Mouse (Mus musculus) heart, embryonic 16.5 days (tissue): ENCODE measurements around the gene Clspn. TPM values are rescaled to one million over a fixed set of nuclear protein-coding genes. Genes with fewer than 3 reads are reported as not detected.

Experiments
- ATAC-seq: fragments of 200-750 bp; cut with Nextera tagmentation; replicated peaks from 2 replicates; pipeline ENCODE4 v1.8.0; 2017; ENCODE audit warnings: moderate number of reproducible peaks; ENCODE audit not compliant: insufficient read depth, low FRiP score; ENCODE audit errors: extremely low read depth
- H3K27ac ChIP-seq: fragments of 300-500 bp; sonication (generic); 2 replicates; pipeline ENCODE4 v1.5.1; 2014; ENCODE audit warnings: mild to moderate bottlenecking, low read length, control low read depth, moderate library complexity
- H3K27me3 ChIP-seq: fragments of 300-500 bp; sonication (generic); 2 replicates; pipeline ENCODE4 v1.6.1; 2014; ENCODE audit warnings: low read length, mixed read lengths; ENCODE audit not compliant: control insufficient read depth, insufficient read depth
- H3K36me3 ChIP-seq: fragments of 300-500 bp; sonication (generic); 2 replicates; pipeline ENCODE4 v1.6.1; 2014; ENCODE audit not compliant: control insufficient read depth, insufficient read depth
- H3K4me1 ChIP-seq: fragments of 300-500 bp; sonication (generic); 2 replicates; pipeline ENCODE4 v1.6.1; 2014; ENCODE audit warnings: low read length, mixed read lengths; ENCODE audit not compliant: control insufficient read depth, insufficient read depth
- H3K4me2 ChIP-seq: fragments of 300-500 bp; sonication (generic); 2 replicates; pipeline ENCODE4 v1.6.1; 2014; ENCODE audit warnings: low read depth, mild to moderate bottlenecking, control low read depth, low read length
- H3K4me3 ChIP-seq: fragments of 300-500 bp; sonication (generic); 2 replicates; pipeline ENCODE4 v1.5.1; 2014; ENCODE audit warnings: mild to moderate bottlenecking, control low read depth, low read length
- H3K9ac ChIP-seq: fragments of 300-500 bp; sonication (generic); 2 replicates; pipeline ENCODE4 v1.6.1; 2014; ENCODE audit warnings: low read length, control low read depth
- H3K9me3 ChIP-seq: fragments of 300-500 bp; sonication (generic); replicated peaks from 2 replicates; pipeline ENCODE4 v1.6.1; 2016; ENCODE audit warnings: low read length; ENCODE audit not compliant: control insufficient read depth
- WGBS: fragments of 180-500 bp; shearing (Covaris S2); extraction: QIAGEN DNeasy Blood & Tissue Kit; methylation state at CpG from one replicate; pipeline ENCODE4 v1.1.7; 2014; 5-methylcytosine and 5-hydroxymethylcytosine counted together
- polyA plus RNA-seq: library from polyadenylated mRNA; unstranded; fragments of >200 nt; fragmentation: Nextera tagmentation; extraction: Ambion mirVana; gene quantifications from 2 replicates; pipeline ENCODE4 v1.2.1, GENCODE M21; 2015

Clspn gene
- polyA plus RNA-seq, 1 experiment from 2014 or later, result 22.5 TPM

- no peak for ATAC-seq
- no peaks in the 10 kb centered on the region; the same call in 1 of the 2 replicates for H3K9me3 ChIP-seq
- no peaks in the 10 kb centered on the region for H3K36me3 ChIP-seq
- WGBS, result 65% methylated on average over 7 of the region's 7 CpGs
- H3K27ac ChIP-seq, result no peak overlapping the region
- no peak overlapping the region for H3K9ac ChIP-seq
- peaks cover 3% of the 10 kb centered on the region; the same call in 1 of the 2 replicates for H3K4me1 ChIP-seq
- H3K27me3 ChIP-seq, result no peaks in the 10 kb centered on the region
- no peak overlapping the region for H3K4me2 ChIP-seq
- H3K4me3 ChIP-seq, result no peak overlapping the region
These were observed 4.6 kb upstream of the Clspn start for GRCm38 (mm10) chr4:126552136-126552535.

GRCm38 (mm10) chr4:126553105-126553504 lies 3.6 kb upstream of the Clspn start:
- Histone ChIP-seq H3K36me3 (no peaks in the 10 kb centered on the region), H3K27me3 (no peaks in the 10 kb centered on the region), H3K9ac (no peak overlapping the region), H3K4me1 (peaks cover 6% of the 10 kb centered on the region; the same call in 1 of the 2 replicates), H3K4me3 (no peak overlapping the region), H3K27ac (no peak overlapping the region), H3K4me2 (no peak overlapping the region), H3K9me3 (no peaks in the 10 kb centered on the region; the same call in 1 of the 2 replicates)
- ATAC-seq, result no peak
- WGBS, result 50% methylated on average over 8 of the region's 8 CpGs

- H3K9me3 ChIP-seq, result no peaks in the 10 kb centered on the region; the same call in 1 of the 2 replicates
- no peak overlapping the region for H3K4me3 ChIP-seq
- H3K27me3 ChIP-seq, result no peaks in the 10 kb centered on the region
- WGBS, result 97% methylated on average over 1 of the region's 1 CpGs
- H3K9ac ChIP-seq, result no peak overlapping the region
- no peaks in the 10 kb centered on the region for H3K36me3 ChIP-seq
- peaks cover 9% of the 10 kb centered on the region; the same call in 1 of the 2 replicates for H3K4me1 ChIP-seq
- no peak overlapping the region for H3K4me2 ChIP-seq
- no peak for ATAC-seq
- H3K27ac ChIP-seq, result no peak overlapping the region
These were observed 3.0 kb upstream of the Clspn start for GRCm38 (mm10) chr4:126553685-126554084.

GRCm38 (mm10) chr4:126554462-126554861 lies 2.3 kb upstream of the Clspn start:
- H3K4me3 ChIP-seq, result no peak overlapping the region
- no peaks in the 10 kb centered on the region for H3K9me3 ChIP-seq
- H3K9ac ChIP-seq, result no peak overlapping the region
- peaks cover 9% of the 10 kb centered on the region; the same call in 1 of the 2 replicates for H3K4me1 ChIP-seq
- H3K27ac ChIP-seq, result no peak overlapping the region
- no peak overlapping the region for H3K4me2 ChIP-seq
- H3K36me3 ChIP-seq, result no peaks in the 10 kb centered on the region
- ATAC-seq, result no peak
- 32% methylated on average over 3 of the region's 3 CpGs for WGBS
- H3K27me3 ChIP-seq, result no peaks in the 10 kb centered on the region

GRCm38 (mm10) chr4:126563798-126564197 lies 7.1 kb downstream of the Clspn start:
- Histone ChIP-seq H3K4me2 (no peak overlapping the region), H3K4me1 (no peaks in the 10 kb centered on the region), H3K36me3 (peaks cover 18% of the 10 kb centered on the region), H3K9ac (no peak overlapping the region), H3K4me3 (no peak overlapping the region), H3K27me3 (no peaks in the 10 kb centered on the region), H3K27ac (no peak overlapping the region), H3K9me3 (no peaks in the 10 kb centered on the region)
- WGBS, result 87% methylated on average over 6 of the region's 6 CpGs
- ATAC-seq, result no peak

- Histone ChIP-seq H3K9ac (no peak overlapping the region), H3K4me3 (no peak overlapping the region), H3K27ac (no peak overlapping the region), H3K4me2 (no peak overlapping the region), H3K4me1 (no peaks in the 10 kb centered on the region), H3K36me3 (peaks cover 18% of the 10 kb centered on the region), H3K9me3 (no peaks in the 10 kb centered on the region), H3K27me3 (no peaks in the 10 kb centered on the region)
- WGBS, result 87% methylated on average over 4 of the region's 4 CpGs
- no peak for ATAC-seq
These were observed 10.5 kb downstream of the Clspn start for GRCm38 (mm10) chr4:126567243-126567642.

- Histone ChIP-seq H3K9ac (no peak overlapping the region), H3K27ac (no peak overlapping the region), H3K4me2 (no peak overlapping the region), H3K4me1 (no peaks in the 10 kb centered on the region), H3K36me3 (peaks cover 42% of the 10 kb centered on the region), H3K4me3 (no peak overlapping the region), H3K27me3 (no peaks in the 10 kb centered on the region), H3K9me3 (peaks cover 5% of the 10 kb centered on the region; the same call in 1 of the 2 replicates)
- 85% methylated on average over 3 of the region's 3 CpGs for WGBS
- ATAC-seq, result no peak
These were observed 13.0 kb downstream of the Clspn start for GRCm38 (mm10) chr4:126569783-126570182.

- H3K9ac ChIP-seq, result no peak overlapping the region
- H3K27me3 ChIP-seq, result no peaks in the 10 kb centered on the region
- ATAC-seq, result no peak
- no peak overlapping the region for H3K4me2 ChIP-seq
- H3K27ac ChIP-seq, result no peak overlapping the region
- 92% methylated on average over 5 of the region's 5 CpGs for WGBS
- no peaks in the 10 kb centered on the region for H3K4me1 ChIP-seq
- H3K4me3 ChIP-seq, result no peak overlapping the region
- H3K36me3 ChIP-seq, result peaks cover 69% of the 10 kb centered on the region
- peaks cover 6% of the 10 kb centered on the region; the same call in 1 of the 2 replicates for H3K9me3 ChIP-seq
These were observed 19.5 kb downstream of the Clspn start for GRCm38 (mm10) chr4:126576281-126576680.

- ATAC-seq, result no peak
- Histone ChIP-seq H3K36me3 (peaks cover 66% of the 10 kb centered on the region), H3K27ac (no peak overlapping the region), H3K9me3 (peaks cover 6% of the 10 kb centered on the region; the same call in 1 of the 2 replicates), H3K4me3 (no peak overlapping the region), H3K9ac (no peak overlapping the region), H3K4me2 (no peak overlapping the region), H3K4me1 (no peaks in the 10 kb centered on the region), H3K27me3 (no peaks in the 10 kb centered on the region)
- 83% methylated on average over 3 of the region's 3 CpGs for WGBS
These were observed 21.2 kb downstream of the Clspn start for GRCm38 (mm10) chr4:126577920-126578319.
